Mouse (Mus musculus) midbrain, embryonic 10.5 days (tissue): ENCODE data around the gene Olfr109. TPM values are rescaled to one million over a fixed set of nuclear protein-coding genes. Genes with fewer than 3 reads are reported as not detected.

ENCODE experiments used
- DNase-seq: peaks from one replicate; pipeline ENCODE4 v3.0.0-alpha.2; 2017; ENCODE audit warnings: low spot score
- H3K27ac ChIP-seq: fragments of 300-500 bp; sonication (generic); replicated peaks from 2 replicates; pipeline ENCODE4 v1.5.1; 2016; ENCODE audit warnings: mild to moderate bottlenecking
- H3K27me3 ChIP-seq: fragments of 300-500 bp; sonication (generic); 2 replicates; pipeline ENCODE4 v1.6.1; 2016; ENCODE audit warnings: low read depth, mild to moderate bottlenecking; ENCODE audit not compliant: poor library complexity, severe bottlenecking
- H3K36me3 ChIP-seq: fragments of 300-500 bp; sonication (generic); 2 replicates; pipeline ENCODE4 v1.6.1; 2016; ENCODE audit warnings: mild to moderate bottlenecking, moderate library complexity
- H3K4me1 ChIP-seq: fragments of 300-500 bp; sonication (generic); 2 replicates; pipeline ENCODE4 v1.6.1; 2016
- H3K4me3 ChIP-seq: fragments of 300-500 bp; sonication (generic); 2 replicates; pipeline ENCODE4 v1.5.1; 2016; ENCODE audit warnings: mild to moderate bottlenecking, moderate library complexity
- H3K9me3 ChIP-seq: fragments of 300-500 bp; sonication (generic); replicated peaks from 2 replicates; pipeline ENCODE4 v1.6.1; 2016; ENCODE audit warnings: mild to moderate bottlenecking
- WGBS: fragments of 180-500 bp; shearing (Covaris S2); methylation state at CpG from one replicate; pipeline ENCODE4 v1.1.7; 2016; 5-methylcytosine and 5-hydroxymethylcytosine counted together
- polyA plus RNA-seq: library from polyadenylated mRNA; unstranded; fragments of >200 nt; fragmentation: Nextera tagmentation; extraction: Ambion mirVana; gene quantifications from 2 replicates; pipeline ENCODE4 v1.2.1, GENCODE M21; 2016

Olfr109 gene
- not detected in 2 replicates for polyA plus RNA-seq

- Histone ChIP-seq H3K27me3 (no peaks in the 10 kb centered on the region), H3K36me3 (no peaks in the 10 kb centered on the region)
- 94% methylated on average over 1 of the region's 1 CpGs for WGBS
Observed at GRCm38 (mm10) chr17:37458616-37459015, at the start of gene Olfr109. TSS of gene Olfr109 (plus strand) at chr17:37458916.

GRCm38 (mm10) chr17:37413380-37413779, 45.3 kb upstream of the Olfr109 start:
- Histone ChIP-seq H3K27me3 (no peaks in the 10 kb centered on the region), H3K36me3 (no peaks in the 10 kb centered on the region), H3K4me3 (no peak overlapping the region), H3K27ac (no peak overlapping the region), H3K9me3 (peaks cover 8% of the 10 kb centered on the region; the same call in 1 of the 2 replicates), H3K4me1 (no peaks in the 10 kb centered on the region)
- no peak for DNase-seq

More at GRCm38 (mm10) chr17:37458616-37459015, at the start of gene Olfr109:
- no peaks in the 10 kb centered on the region for H3K9me3 ChIP-seq
- no peak within 1 kb of the TSS for H3K4me3 ChIP-seq
- no peak for DNase-seq
- H3K4me1 ChIP-seq = no peaks in the 10 kb centered on the region
- H3K27ac ChIP-seq = no peak within 1 kb of the TSS

GRCm38 (mm10) chr17:37445180-37445579, 13.5 kb upstream of the Olfr109 start, which contains the start of gene Olfr108:
TSS of gene Olfr108 (plus strand) at chr17:37445480.
- Histone ChIP-seq H3K9me3 (no peaks in the 10 kb centered on the region), H3K4me1 (no peaks in the 10 kb centered on the region), H3K27me3 (no peaks in the 10 kb centered on the region), H3K27ac (no peak within 1 kb of the TSS), H3K4me3 (no peak within 1 kb of the TSS), H3K36me3 (no peaks in the 10 kb centered on the region)
- 82% methylated on average over 1 of the region's 1 CpGs for WGBS
- DNase-seq = no peak

GRCm38 (mm10) chr17:37483452-37483851, 24.7 kb downstream of the Olfr109 start, which contains the start of gene H2-M2:
TSS of gene H2-M2 (minus strand) at chr17:37483552.
- no peaks in the 10 kb centered on the region for H3K4me1 ChIP-seq
- peaks cover 3% of the 10 kb centered on the region; the same call in 1 of the 2 replicates for H3K9me3 ChIP-seq
- H3K36me3 ChIP-seq = no peaks in the 10 kb centered on the region
- no peak within 1 kb of the TSS for H3K27ac ChIP-seq
- 86% methylated on average over 2 of the region's 2 CpGs for WGBS
- H3K27me3 ChIP-seq = no peaks in the 10 kb centered on the region
- no peak for DNase-seq
- H3K4me3 ChIP-seq = no peak within 1 kb of the TSS

- Histone ChIP-seq H3K4me1 (no peaks in the 10 kb centered on the region), H3K9me3 (no peaks in the 10 kb centered on the region), H3K4me3 (no peak within 1 kb of the TSS), H3K27me3 (no peaks in the 10 kb centered on the region), H3K36me3 (no peaks in the 10 kb centered on the region), H3K27ac (no peak within 1 kb of the TSS)
- no peak for DNase-seq
- 59% methylated on average over 1 of the region's 1 CpGs for WGBS
Observed at GRCm38 (mm10) chr17:37491930-37492518, 33.3 kb downstream of the Olfr109 start, which contains the start of gene Olfr110. TSS of gene Olfr110 (plus strand) at chr17:37492468.

GRCm38 (mm10) chr17:37507730-37508129, 49.0 kb downstream of the Olfr109 start, which contains the start of gene Olfr111:
TSS of gene Olfr111 (plus strand) at chr17:37508030.
- H3K4me3 ChIP-seq = no peak within 1 kb of the TSS
- H3K36me3 ChIP-seq = no peaks in the 10 kb centered on the region
- DNase-seq = no peak
- WGBS = 89% methylated on average over 4 of the region's 4 CpGs
- H3K27ac ChIP-seq = no peak within 1 kb of the TSS
- no peaks in the 10 kb centered on the region for H3K27me3 ChIP-seq
- no peaks in the 10 kb centered on the region for H3K4me1 ChIP-seq
- H3K9me3 ChIP-seq = no peaks in the 10 kb centered on the region

Other genes with a start within 250 kb of the Olfr109 start
- gene Olfr95, start 245.8 kb upstream of the Olfr109 start, polyA plus RNA-seq = not detected in 2 replicates
- gene Olfr96, start 238.8 kb upstream of the Olfr109 start, polyA plus RNA-seq = not detected in 2 replicates
- gene Olfr97, start 221.6 kb upstream of the Olfr109 start, polyA plus RNA-seq = not detected in 2 replicates
- not detected in 2 replicates for gene Olfr98, start 195.2 kb upstream of the Olfr109 start, polyA plus RNA-seq
- gene H2-M3, start 188.7 kb upstream of the Olfr109 start, polyA plus RNA-seq = 1.8 and 2.1 TPM in 2 replicates
- not detected in 2 replicates for gene Olfr99, start 175.5 kb upstream of the Olfr109 start, polyA plus RNA-seq
- gene Olfr101, start 154.6 kb upstream of the Olfr109 start, polyA plus RNA-seq = not detected in 2 replicates
- gene Olfr102, start 141.9 kb upstream of the Olfr109 start, polyA plus RNA-seq = not detected in 2 replicates
- not detected in 2 replicates for gene Olfr103, start 119.2 kb upstream of the Olfr109 start, polyA plus RNA-seq
- not detected in 2 replicates for gene Olfr104-ps, start 99.3 kb upstream of the Olfr109 start, polyA plus RNA-seq
- gene Olfr105-ps, start 79.9 kb upstream of the Olfr109 start, polyA plus RNA-seq = not detected in 2 replicates
- not detected in 2 replicates for gene Olfr106-ps, start 68.5 kb upstream of the Olfr109 start, polyA plus RNA-seq
- gene Olfr107, start 59.7 kb upstream of the Olfr109 start, polyA plus RNA-seq = not detected in 2 replicates
- not detected in 2 replicates for gene Olfr108, start 13.4 kb upstream of the Olfr109 start, polyA plus RNA-seq
- gene H2-M2, start 24.6 kb downstream of the Olfr109 start, polyA plus RNA-seq = not detected in 2 replicates
- gene Olfr110, start 33.6 kb downstream of the Olfr109 start, polyA plus RNA-seq = not detected in 2 replicates
- not detected in 2 replicates for gene Olfr111, start 49.1 kb downstream of the Olfr109 start, polyA plus RNA-seq
- not detected in 2 replicates for gene Olfr112, start 110.5 kb downstream of the Olfr109 start, polyA plus RNA-seq
- not detected in 2 replicates for gene Olfr113, start 118.7 kb downstream of the Olfr109 start, polyA plus RNA-seq
- gene Olfr114, start 133.8 kb downstream of the Olfr109 start, polyA plus RNA-seq = not detected in 2 replicates
- gene Olfr115, start 168.2 kb downstream of the Olfr109 start, polyA plus RNA-seq = not detected in 2 replicates
- not detected in 2 replicates for gene Olfr116, start 168.3 kb downstream of the Olfr109 start, polyA plus RNA-seq
- not detected in 2 replicates for gene Olfr117, start 204.9 kb downstream of the Olfr109 start, polyA plus RNA-seq
- not detected in 2 replicates for gene Olfr118, start 208.1 kb downstream of the Olfr109 start, polyA plus RNA-seq
- not detected in 2 replicates for gene Olfr119, start 237.6 kb downstream of the Olfr109 start, polyA plus RNA-seq